Mouse (Mus musculus) G1E (cell line): ENCODE measurements at regions not wholly inside any gene's neighbourhood (a gene's known extent, or its start where the extent isn't known, plus 50 kb on each side); places are given as distances from the start of the nearest gene placed in this dataset.

Experiments
- CTCF ChIP-seq: IDR thresholded peaks from 2 replicates; pipeline ENCODE4 v1.5.1; 2012; ENCODE audit warnings: low read depth, low read length, inconsistent platforms, mixed read lengths
- GATA1 ChIP-seq: IDR thresholded peaks from 2 replicates; pipeline ENCODE4 v1.6.1; 2012; ENCODE audit warnings: borderline replicate concordance, low read length, inconsistent platforms, mixed read lengths
- POLR2AphosphoS5 ChIP-seq: IDR thresholded peaks from 2 replicates; pipeline ENCODE4 v1.6.1; 2012; ENCODE audit warnings: low read depth, low read length, inconsistent platforms; ENCODE audit not compliant: insufficient replicate concordance
- TAL1 ChIP-seq: conservative IDR thresholded peaks from 2 replicates; pipeline ENCODE4 v1.6.1; 2012; ENCODE audit warnings: low read depth, low read length, inconsistent platforms, mixed read lengths

- TF ChIP-seq GATA1: no peak
- no peak for TF ChIP-seq POLR2AphosphoS5
- TF ChIP-seq CTCF: no peak
- TF ChIP-seq TAL1: no peak
Observed at GRCm38 (mm10) chr6:31333228-31333922, 65.2 kb upstream of the Mkln1 start.
